Mouse (Mus musculus): ENCODE measurements around the gene Cd302.

- TF ChIP-seq POLR2A (IDR thresholded peaks at IDR 0.05; ENCODE audit: borderline replicate concordance, extremely low read depth, insufficient read depth, insufficient read length, poor library complexity, severe bottlenecking) (no peak), CTCF (IDR thresholded peaks at IDR 0.05; ENCODE audit: borderline replicate concordance, extremely low read depth, insufficient read depth, insufficient read length) (no peak)
Observed at GRCm38 (mm10) chr2:60298266-60298665, 14.0 kb upstream of the Cd302 start.
